Mouse (Mus musculus): Measurements from ENCODE around the gene Mdga2.

Gene Mdga2

DNA sequence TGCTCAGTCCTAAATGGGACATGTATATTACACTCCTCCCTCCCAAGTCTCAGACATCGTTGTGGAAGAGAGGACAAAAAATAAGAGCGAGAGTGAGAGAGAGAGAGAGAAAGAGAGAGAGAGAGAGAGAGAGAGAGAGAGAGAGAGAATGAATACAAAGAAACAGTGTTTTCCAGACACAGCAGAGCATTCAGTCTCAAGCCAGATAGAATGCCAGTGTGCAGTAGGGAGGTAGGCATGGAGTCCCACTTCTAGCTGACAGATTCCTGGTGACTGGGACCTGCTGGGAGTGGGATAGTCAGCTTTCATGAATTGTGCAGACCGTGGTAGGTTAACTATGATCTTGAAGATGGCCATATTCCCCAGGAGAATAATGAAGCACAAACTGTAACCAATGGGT lies 542.8 kb downstream of the Mdga2 start:
- no peak for DNase-seq

DNA sequence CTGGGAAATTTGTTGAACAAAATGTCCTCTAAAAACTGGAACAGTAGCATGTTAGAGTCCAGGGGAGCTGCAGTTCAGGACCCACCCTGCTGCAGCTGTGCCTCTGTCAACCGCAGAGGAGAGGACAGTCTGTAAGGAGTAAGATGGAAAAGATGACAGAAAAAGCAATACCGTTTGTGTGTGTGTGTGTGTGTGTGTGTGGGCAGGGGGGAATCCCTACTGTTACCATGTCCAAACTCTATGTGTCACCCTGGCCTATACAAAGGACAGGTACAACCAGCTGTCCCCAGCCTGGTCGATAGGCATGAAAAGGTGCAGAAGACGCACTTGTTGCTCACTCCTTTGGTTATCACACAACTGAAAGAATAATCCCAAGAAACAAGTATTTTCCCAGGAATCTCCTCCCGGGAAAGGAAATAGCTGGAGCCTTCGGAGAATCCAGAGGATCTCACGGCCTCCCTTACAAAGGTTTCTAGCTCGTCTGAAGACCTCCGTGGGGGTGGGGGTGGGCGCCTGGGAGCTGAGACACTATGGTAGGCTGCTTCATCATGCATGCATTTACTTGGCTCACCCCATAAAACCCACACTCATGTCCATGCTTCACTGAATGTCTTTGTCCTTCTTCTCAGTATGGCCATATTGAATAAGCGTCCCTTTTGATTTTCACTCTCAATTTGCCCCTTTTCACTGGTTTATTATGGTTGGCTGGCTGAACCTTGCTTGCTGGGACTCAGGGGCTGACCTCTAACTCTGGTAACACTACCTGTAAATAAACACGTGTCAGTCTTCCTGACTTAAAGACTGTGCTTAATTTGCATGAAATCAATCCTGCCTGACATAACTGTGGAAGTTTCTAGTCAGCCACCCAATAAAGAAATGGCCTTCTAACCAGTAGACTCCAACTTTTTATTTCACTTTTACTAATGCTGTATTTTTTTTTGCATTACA lies 573.5 kb downstream of the Mdga2 start:
- DNase-seq: no peak

DNA sequence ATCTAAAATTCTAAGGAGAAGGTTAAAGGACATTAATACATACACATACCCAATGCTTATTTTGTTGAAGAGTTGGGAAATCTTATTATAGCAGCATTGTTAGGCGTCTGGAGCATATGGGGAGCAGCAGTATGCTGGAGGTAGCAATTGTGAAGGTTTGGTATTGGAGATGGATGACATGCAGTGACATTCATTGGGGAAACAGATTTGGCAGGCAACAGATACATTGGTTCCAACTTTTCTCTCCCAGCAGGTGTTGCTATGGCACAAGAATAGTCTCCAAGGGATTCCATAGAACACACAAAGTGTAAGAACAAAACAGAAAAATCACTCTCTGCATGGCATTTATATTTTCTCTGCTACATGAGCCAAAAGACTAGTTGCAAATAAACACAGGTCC lies 581.9 kb downstream of the Mdga2 start:
- peak; percentile 9 to 79 for DNase-seq

DNA sequence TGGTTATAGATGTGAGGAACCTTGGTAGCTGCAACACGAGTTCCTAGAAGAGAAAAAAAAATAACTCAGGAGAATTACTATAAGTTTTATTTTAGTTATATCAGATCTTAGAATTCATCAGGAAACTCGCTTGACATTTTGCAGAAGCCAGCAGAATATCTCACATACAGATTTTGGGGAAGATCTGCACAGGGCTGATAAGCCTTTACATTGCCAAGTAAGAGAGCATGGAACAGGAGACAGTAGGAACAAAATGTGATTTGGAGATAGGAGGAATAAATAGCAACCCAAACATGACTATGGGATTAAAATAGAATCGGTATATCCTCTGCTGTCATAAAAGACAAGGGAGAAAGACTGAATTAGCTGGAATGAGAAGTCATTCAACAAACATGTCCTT lies 602.4 kb downstream of the Mdga2 start:
- no peak for DNase-seq

DNA sequence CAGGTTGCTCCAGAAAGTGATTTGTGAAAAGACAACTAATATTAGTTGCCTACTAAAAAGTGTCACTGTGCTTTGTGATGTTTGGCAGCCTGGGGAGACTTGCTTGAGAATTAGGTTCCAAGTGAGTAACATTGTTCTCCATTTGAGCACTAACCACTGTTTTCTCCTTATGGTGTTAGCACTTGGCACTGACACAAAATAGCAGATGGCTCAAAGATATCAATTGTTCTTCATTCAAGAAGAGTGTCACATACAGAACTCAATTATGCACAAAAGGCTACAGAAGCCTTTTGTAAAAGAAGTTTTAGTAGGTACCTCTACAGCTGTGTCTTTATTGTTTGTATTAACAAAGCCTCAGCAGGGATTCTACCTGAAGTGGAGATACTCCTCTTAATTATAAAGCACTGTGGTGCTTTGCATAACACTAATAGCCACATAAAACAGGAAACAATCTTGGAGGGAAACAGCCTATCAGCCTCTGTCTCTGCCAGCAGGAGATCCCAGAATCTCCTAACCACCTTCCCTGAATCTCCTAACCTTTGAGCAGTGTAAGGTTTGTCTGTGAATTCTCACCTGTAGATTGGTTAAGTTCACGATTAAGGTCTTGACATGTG lies 630.6 kb downstream of the Mdga2 start:
- peak in 1 of 2 experiments; percentile 11 for DNase-seq

DNA sequence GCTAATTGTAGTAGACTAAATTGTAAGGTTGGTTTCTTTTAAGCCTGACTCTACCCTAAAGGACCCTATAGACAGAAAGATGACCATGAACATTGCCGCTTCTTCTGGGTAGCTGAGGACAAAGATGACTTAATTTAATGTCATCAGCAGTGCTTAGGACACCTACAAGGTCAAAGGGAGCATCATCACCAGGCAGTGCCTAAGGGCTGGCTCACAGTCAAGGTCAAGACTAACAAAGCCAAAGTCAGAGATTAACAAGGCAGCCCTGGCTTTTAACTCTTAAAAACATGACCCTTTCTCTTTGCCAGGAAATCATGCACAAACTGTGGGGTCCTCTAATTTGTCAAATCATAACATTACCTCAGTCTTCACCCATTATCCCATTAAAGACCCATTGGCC lies 657.0 kb downstream of the Mdga2 start:
- no peak for DNase-seq

DNA sequence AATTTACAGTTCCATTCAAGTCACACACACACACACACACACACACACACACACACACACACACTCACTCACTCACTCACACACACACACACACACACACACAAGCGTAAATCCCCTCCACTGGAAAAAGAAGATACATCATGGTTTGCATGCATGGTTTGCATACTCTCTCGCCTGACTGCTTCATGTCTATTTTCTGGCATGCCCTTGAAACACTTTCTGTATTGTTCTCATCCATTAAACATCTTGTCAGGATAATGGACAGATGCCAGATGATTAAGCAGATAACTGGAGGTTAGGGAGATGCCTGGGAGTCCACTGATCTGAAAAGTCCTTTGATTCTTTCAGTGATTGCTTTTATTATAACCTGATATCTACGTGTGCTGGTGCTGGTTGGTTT lies 665.5 kb downstream of the Mdga2 start:
- DNase-seq: no peak

DNA sequence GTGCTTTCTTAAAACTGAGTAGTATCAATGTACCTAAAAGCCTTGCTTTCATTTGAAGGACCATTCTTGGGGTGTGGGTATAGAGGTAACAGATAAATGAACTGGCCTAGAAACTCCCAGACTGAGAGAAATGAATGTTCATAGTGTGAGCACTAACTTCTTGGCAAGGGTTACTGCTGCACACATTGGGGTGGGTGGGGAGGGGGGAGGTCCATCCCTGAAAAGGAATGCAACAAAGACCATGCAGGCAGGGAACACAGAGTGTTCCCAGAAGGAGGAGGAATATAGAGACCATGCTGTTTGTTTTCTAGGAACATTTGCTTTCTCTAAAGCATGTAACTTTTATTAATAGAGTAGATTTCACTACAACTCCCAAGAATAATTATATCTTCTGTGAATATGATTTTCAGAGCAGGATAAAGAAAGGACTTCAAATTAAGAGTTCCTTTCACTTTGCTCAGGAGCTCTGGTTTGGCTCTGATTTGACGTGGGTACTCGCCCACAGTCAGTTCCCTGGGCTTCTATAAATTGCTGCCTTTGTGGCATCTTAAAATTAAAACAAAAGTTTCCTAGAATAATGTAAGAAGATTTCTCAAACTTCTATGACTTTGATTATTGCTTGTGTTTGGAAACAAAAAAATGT lies 666.0 kb downstream of the Mdga2 start:
- no peak for DNase-seq

DNA sequence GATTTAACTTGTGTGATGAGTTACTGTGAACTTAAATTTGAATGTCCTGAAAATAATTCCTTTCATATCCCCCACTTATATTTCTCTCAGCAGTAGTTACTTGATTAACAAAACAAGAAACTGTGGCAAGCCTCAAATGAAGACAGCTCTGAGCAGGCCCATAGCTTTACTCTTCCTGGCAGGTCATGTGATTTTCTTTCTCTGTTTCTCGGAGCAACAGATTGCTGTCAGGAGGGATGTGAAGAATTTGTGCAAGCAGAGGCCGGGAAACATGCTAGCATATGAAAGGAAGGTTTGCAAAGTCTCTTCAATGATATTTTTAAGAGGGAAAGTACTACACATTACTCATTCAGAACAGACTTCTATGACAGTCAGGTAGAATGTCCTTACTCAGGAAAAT lies 697.4 kb downstream of the Mdga2 start:
- no peak for DNase-seq

DNA sequence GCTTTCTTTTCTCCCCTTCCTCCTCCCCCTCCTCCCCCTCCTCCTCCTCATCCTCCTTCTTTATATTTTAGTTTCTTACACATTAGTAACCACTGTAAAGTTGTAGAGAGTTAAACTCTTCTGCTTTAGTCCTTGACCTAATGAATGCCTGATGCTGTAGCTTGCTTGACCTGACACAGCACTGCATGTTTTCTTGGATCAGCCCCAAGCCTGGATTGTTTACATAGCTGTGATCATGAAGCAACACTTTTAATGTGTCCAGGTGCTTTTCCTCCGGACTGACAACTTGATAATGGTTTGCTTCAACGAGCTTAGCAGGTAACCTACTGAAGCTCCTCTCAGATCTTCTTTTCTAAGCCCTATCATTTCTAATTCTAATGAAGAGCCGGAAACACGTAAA lies 723.1 kb downstream of the Mdga2 start:
- DNase-seq: peak in 1 of 2 experiments; percentile 12

DNA sequence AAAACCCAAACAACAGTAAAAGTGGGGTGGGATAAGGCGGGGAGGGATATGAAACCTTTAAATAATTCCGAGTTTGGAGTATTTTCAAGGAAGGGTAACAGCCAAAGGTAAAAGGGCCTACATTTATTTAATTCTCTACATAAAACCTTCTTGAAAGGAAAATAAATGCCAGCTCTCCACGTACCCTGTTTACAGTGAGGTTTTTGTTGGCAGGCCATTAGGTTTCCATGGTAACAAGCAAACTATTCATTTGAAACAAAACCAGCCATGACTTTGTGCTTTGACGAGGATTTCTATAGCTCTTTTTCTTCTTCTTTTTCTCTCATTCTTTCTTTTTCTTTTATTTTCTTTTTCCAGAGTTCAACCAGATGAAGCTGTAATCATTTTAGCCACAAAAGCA lies 751.5 kb downstream of the Mdga2 start:
- peak; percentile 27 to 38 for DNase-seq

DNA sequence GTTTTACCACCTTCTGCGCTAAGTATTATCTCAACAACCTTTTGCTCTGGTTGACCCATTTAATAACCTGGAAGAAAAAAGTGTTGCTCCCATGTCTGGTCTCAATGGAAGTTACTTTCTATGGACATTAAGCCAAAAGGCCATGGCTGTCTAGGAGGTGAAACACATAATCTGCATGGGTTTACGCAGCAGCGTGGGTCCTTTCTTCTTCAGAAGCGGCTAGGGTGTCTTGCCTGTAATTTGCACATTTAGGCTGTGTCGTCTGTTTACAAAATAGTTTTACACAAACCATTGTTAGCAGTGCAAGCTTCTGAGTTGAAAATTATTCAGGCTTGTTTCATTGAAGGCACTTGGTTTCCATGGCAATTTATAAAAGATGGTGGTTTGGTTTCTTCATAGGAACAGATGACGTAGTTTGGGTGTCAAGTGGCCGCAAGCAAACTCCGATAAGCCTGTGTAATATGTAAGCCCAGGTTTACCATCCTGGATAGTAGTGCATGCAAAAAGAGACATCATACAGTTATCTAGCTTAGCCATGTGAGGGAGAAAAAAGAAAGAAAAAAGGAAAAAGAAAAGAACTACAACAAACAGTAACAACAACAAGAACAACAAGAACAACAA lies 752.0 kb downstream of the Mdga2 start:
- DNase-seq: no peak

DNA sequence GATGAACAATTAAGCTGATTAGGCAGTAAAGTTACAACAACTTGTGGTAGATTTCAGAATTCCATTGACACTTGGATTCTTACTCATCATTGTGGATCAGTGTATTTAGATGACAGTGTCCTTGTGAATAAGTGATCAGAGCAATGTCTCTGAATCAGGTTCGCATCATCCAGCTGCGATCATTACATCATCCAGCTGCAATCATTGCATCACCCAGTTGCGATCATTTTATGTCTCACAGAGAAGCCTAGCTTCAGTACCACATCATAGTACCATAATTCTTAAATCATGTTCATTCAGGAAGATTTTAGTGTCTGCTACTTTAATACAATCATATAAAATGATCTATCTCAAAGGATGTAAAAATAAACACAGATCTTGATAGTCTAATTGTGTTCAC lies 756.8 kb downstream of the Mdga2 start:
- DNase-seq: no peak

DNA sequence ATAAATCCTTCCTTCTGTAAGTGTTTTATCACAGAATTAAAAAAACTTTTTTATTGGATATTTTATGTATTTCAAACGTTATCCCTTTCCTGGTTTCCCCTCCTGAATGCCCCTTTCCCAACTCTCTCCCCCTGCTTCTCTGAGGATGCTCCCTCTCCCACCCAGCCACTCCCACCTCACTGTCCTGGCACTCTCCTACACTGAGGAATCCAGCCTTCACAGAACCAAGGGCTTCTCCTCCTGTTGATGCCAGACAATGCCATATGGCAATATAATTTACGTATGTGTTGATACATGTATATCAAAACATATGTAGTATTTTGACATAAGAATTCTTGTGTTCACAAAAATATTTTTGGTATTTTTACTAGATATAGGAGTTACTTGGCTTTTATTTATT lies 779.0 kb downstream of the Mdga2 start:
- peak in 1 of 2 experiments; percentile 3 for DNase-seq

Measured in cerebellum, postnatal 14 days (tissue).